In the genomic region with DNA sequence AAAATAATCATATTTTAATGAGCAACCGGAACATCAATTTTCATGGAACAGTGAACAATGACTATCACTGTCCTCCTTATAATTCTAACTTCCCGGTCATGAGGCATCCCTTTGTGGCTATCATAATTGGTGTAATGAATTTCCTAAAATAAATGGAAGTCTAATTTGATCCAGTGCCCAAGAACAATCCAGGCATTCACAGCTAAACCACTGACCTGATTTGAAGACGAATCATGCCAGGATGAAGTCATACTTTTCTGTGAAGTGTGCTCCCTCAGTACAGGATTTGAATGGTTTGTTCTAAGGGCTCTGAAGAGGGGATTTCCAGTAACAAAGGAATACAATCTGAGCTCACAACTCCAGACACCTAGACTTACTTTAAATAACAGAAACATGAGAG, we compare ENCODE assay signal across 10 mouse cellular contexts.
DNase-seq lines count a peak whose midpoint lies in the region; ATAC-seq lines count a peak whose summit lies in the region.
"Had no signal": no experiment of that assay in that cellular context is flagged by ENCODE, and none has a peak within 500 bp of the region (broad histone marks: within the 10 kb centered on the region; RNA-seq: fewer than 3 reads in every experiment).

No protein-coding gene starts in this region.

- no peaks in the 10 kb centered on the region for H3K9me3 ChIP-seq in hindbrain, embryonic 11.5 days (ENCODE audit: control insufficient read depth, low read length)
- no peaks in the 10 kb centered on the region for H3K9me3 ChIP-seq in hindbrain, embryonic 13.5 days
- no peaks in the 10 kb centered on the region for H3K9me3 ChIP-seq in neural tube, embryonic 11.5 days (ENCODE audit: control insufficient read depth, low read length)
- H3K9me3 ChIP-seq in forebrain, embryonic 12.5 days: no peaks in the 10 kb centered on the region
- no peaks in the 10 kb centered on the region for H3K9me3 ChIP-seq in limb, embryonic 10.5 days (replicated peaks)
- H3K9me3 ChIP-seq: heart, embryonic 10.5 days; neural tube, embryonic 15.5 days had no signal

- no peak for DNase-seq in hindbrain, embryonic 11.5 days (ENCODE audit: low spot score)
- no peak for DNase-seq in neural tube, embryonic 11.5 days (ENCODE audit: low spot score)
- no peak for DNase-seq in neural tube, embryonic 10.5 days (ENCODE audit: extremely low spot score, low spot score)
- DNase-seq in limb, embryonic 10.5 days (ENCODE audit: low spot score): no peak
- no peak for DNase-seq in kidney, adult 8-10 months

- H3K27me3 ChIP-seq in hindbrain, embryonic 11.5 days (ENCODE audit: control insufficient read depth, insufficient read depth, low read length): no peaks in the 10 kb centered on the region
- no peaks in the 10 kb centered on the region for H3K27me3 ChIP-seq in hindbrain, embryonic 13.5 days
- no peaks in the 10 kb centered on the region for H3K27me3 ChIP-seq in neural tube, embryonic 11.5 days (ENCODE audit: control insufficient read depth, insufficient read depth, low read length)
- H3K27me3 ChIP-seq in forebrain, embryonic 12.5 days: no peaks in the 10 kb centered on the region
- H3K27me3 ChIP-seq in limb, embryonic 10.5 days (ENCODE audit: low read depth, poor library complexity, severe bottlenecking): no peaks in the 10 kb centered on the region
- H3K27me3 ChIP-seq: neural tube, embryonic 15.5 days had no signal

- H3K9ac ChIP-seq in hindbrain, embryonic 11.5 days (ENCODE audit: low read depth, low read length): no peak overlapping the region
- H3K9ac ChIP-seq in hindbrain, embryonic 13.5 days: no peak overlapping the region
- no peak overlapping the region for H3K9ac ChIP-seq in neural tube, embryonic 11.5 days (ENCODE audit: low read length)
- no peak overlapping the region for H3K9ac ChIP-seq in forebrain, embryonic 12.5 days
- H3K9ac ChIP-seq: neural tube, embryonic 15.5 days had no signal

- ATAC-seq in hindbrain, embryonic 11.5 days (ENCODE audit: low FRiP score): peak; percentile 63; the same call in 1 of the 2 replicates
- no peak for ATAC-seq in hindbrain, embryonic 13.5 days (ENCODE audit: low FRiP score)
- ATAC-seq in neural tube, embryonic 11.5 days (ENCODE audit: insufficient read depth, low FRiP score, low TSS enrichment): peak; percentile 21; the same call in 1 of the 2 replicates
- ATAC-seq in forebrain, embryonic 12.5 days (ENCODE audit: low FRiP score): peak; percentile 84; the same call in 1 of the 2 replicates
- ATAC-seq: activated CD4-positive, CD25-positive, alpha-beta regulatory T cell, adult 4 months had no signal

- no peak overlapping the region for H3K27ac ChIP-seq in hindbrain, embryonic 11.5 days (ENCODE audit: low read depth, low read length)
- no peak overlapping the region for H3K27ac ChIP-seq in hindbrain, embryonic 13.5 days
- no peak overlapping the region for H3K27ac ChIP-seq in neural tube, embryonic 11.5 days (ENCODE audit: low read depth, low read length)
- peak overlapping the region; percentile 42; the same call in 1 of the 2 replicates for H3K27ac ChIP-seq in forebrain, embryonic 12.5 days
- H3K27ac ChIP-seq in limb, embryonic 10.5 days: no peak overlapping the region
- H3K27ac ChIP-seq: heart, embryonic 10.5 days; neural tube, embryonic 15.5 days had no signal

- no peak overlapping the region for H3K4me2 ChIP-seq in hindbrain, embryonic 11.5 days (replicated peaks; ENCODE audit: low read depth, low read length)
- no peak overlapping the region for H3K4me2 ChIP-seq in hindbrain, embryonic 13.5 days
- H3K4me2 ChIP-seq in neural tube, embryonic 11.5 days (ENCODE audit: low read depth): no peak overlapping the region
- H3K4me2 ChIP-seq in forebrain, embryonic 12.5 days: no peak overlapping the region
- H3K4me2 ChIP-seq: neural tube, embryonic 15.5 days had no signal

- no peaks in the 10 kb centered on the region for H3K4me1 ChIP-seq in hindbrain, embryonic 11.5 days (replicated peaks; ENCODE audit: control insufficient read depth, insufficient read depth, low read length)
- H3K4me1 ChIP-seq in hindbrain, embryonic 13.5 days (replicated peaks): no peaks in the 10 kb centered on the region
- no peaks in the 10 kb centered on the region for H3K4me1 ChIP-seq in neural tube, embryonic 11.5 days (ENCODE audit: control insufficient read depth, insufficient read depth, low read length)
- no peaks in the 10 kb centered on the region for H3K4me1 ChIP-seq in forebrain, embryonic 12.5 days
- no peaks in the 10 kb centered on the region for H3K4me1 ChIP-seq in limb, embryonic 10.5 days
- H3K4me1 ChIP-seq: heart, embryonic 10.5 days; neural tube, embryonic 15.5 days had no signal

- 55% methylated on average over 3 of the region's 3 CpGs for WGBS in hindbrain, embryonic 11.5 days
- 45% methylated on average over 3 of the region's 3 CpGs for WGBS in hindbrain, embryonic 13.5 days
- 62% methylated on average over 3 of the region's 3 CpGs for WGBS in neural tube, embryonic 11.5 days
- 38% methylated on average over 3 of the region's 3 CpGs for WGBS in forebrain, embryonic 12.5 days
- 81% methylated on average over 3 of the region's 3 CpGs for WGBS in limb, embryonic 10.5 days

- H3K4me3 ChIP-seq in hindbrain, embryonic 11.5 days (ENCODE audit: low read depth, low read length): no peak overlapping the region
- H3K4me3 ChIP-seq in hindbrain, embryonic 13.5 days: no peak overlapping the region
- no peak overlapping the region for H3K4me3 ChIP-seq in neural tube, embryonic 11.5 days (ENCODE audit: low read depth, low read length)
- H3K4me3 ChIP-seq in forebrain, embryonic 12.5 days (replicated peaks): no peak overlapping the region
- H3K4me3 ChIP-seq in limb, embryonic 10.5 days: no peak overlapping the region
- H3K4me3 ChIP-seq: heart, embryonic 10.5 days; neural tube, embryonic 15.5 days had no signal

- no peaks in the 10 kb centered on the region for H3K36me3 ChIP-seq in hindbrain, embryonic 11.5 days (ENCODE audit: control insufficient read depth, insufficient read depth, low read length)
- no peaks in the 10 kb centered on the region for H3K36me3 ChIP-seq in hindbrain, embryonic 13.5 days
- H3K36me3 ChIP-seq in neural tube, embryonic 11.5 days (ENCODE audit: control insufficient read depth, insufficient read depth, low read length): no peaks in the 10 kb centered on the region
- no peaks in the 10 kb centered on the region for H3K36me3 ChIP-seq in forebrain, embryonic 12.5 days (replicated peaks)
- H3K36me3 ChIP-seq in limb, embryonic 10.5 days: no peaks in the 10 kb centered on the region
- H3K36me3 ChIP-seq: heart, embryonic 10.5 days; neural tube, embryonic 15.5 days had no signal
